Mouse (Mus musculus) stomach, postnatal 0 days (tissue): ENCODE measurements at regions not wholly inside any gene's neighbourhood (a gene's known extent, or its start where the extent isn't known, plus 50 kb on each side); places are given as distances from the start of the nearest gene placed in this dataset.

Experiments used
- CTCF ChIP-seq: IDR thresholded peaks from 2 replicates; pipeline ENCODE4 v1.5.1; 2016; ENCODE audit warnings: antibody characterized with exemption, low read depth, mild to moderate bottlenecking, moderate library complexity
- EP300 ChIP-seq: optimal IDR thresholded peaks from 2 replicates; pipeline ENCODE3; 2016; ENCODE audit warnings: antibody characterized with exemption

GRCm38 (mm10) chr3:120477232-120477631 lies 693.0 kb upstream of the Ptbp2 start:
- TF ChIP-seq EP300 (no peak), CTCF (no peak)
